Mouse (Mus musculus) kidney, embryonic 15.5 days (tissue): ENCODE measurements around the gene Ctnnd2. TPM values are rescaled to one million over a fixed set of nuclear protein-coding genes. Genes with fewer than 3 reads are reported as not detected.

Source experiments
- ATAC-seq: fragments of 200-750 bp; cut with Nextera tagmentation; replicated peaks from 2 replicates; pipeline ENCODE4 v1.8.0; 2017; ENCODE audit warnings: moderate TSS enrichment; ENCODE audit not compliant: low FRiP score
- H3K27ac ChIP-seq: fragments of 300-500 bp; sonication (generic); 2 replicates; pipeline ENCODE4 v1.5.1; 2015; ENCODE audit warnings: mild to moderate bottlenecking, inconsistent platforms
- H3K27me3 ChIP-seq: fragments of 300-500 bp; sonication (generic); 2 replicates; pipeline ENCODE4 v1.6.1; 2015; ENCODE audit warnings: inconsistent platforms
- H3K36me3 ChIP-seq: fragments of 300-500 bp; sonication (generic); 2 replicates; pipeline ENCODE4 v1.6.1; 2015; ENCODE audit warnings: inconsistent platforms
- H3K4me1 ChIP-seq: fragments of 300-500 bp; sonication (generic); 2 replicates; pipeline ENCODE4 v1.6.1; 2015; ENCODE audit warnings: inconsistent platforms
- H3K4me2 ChIP-seq: fragments of 300-500 bp; sonication (generic); 2 replicates; pipeline ENCODE4 v1.6.1; 2015; ENCODE audit warnings: moderate library complexity, mild to moderate bottlenecking, inconsistent platforms
- H3K4me3 ChIP-seq: fragments of 300-500 bp; sonication (generic); replicated peaks from 2 replicates; pipeline ENCODE4 v1.5.1; 2015; ENCODE audit warnings: mild to moderate bottlenecking, inconsistent platforms
- H3K9ac ChIP-seq: fragments of 300-500 bp; sonication (generic); 2 replicates; pipeline ENCODE4 v1.6.1; 2015; ENCODE audit warnings: mild to moderate bottlenecking, inconsistent platforms
- H3K9me3 ChIP-seq: fragments of 300-500 bp; sonication (generic); replicated peaks from 2 replicates; pipeline ENCODE4 v1.6.1; 2016; ENCODE audit warnings: inconsistent platforms
- WGBS: fragments of 180-500 bp; shearing (Covaris S2); methylation state at CpG from one replicate; pipeline ENCODE4 v1.1.7; 2015; ENCODE audit warnings: mixed read lengths; 5-methylcytosine and 5-hydroxymethylcytosine counted together
- polyA plus RNA-seq: library from polyadenylated mRNA; unstranded; fragments of >200 nt; fragmentation: Nextera tagmentation; extraction: Ambion mirVana; gene quantifications from 2 replicates; pipeline ENCODE4 v1.2.1, GENCODE M21; 2015

The Ctnnd2 gene
- polyA plus RNA-seq, 1 experiment from 2014 or later: 5.4 TPM

DNA sequence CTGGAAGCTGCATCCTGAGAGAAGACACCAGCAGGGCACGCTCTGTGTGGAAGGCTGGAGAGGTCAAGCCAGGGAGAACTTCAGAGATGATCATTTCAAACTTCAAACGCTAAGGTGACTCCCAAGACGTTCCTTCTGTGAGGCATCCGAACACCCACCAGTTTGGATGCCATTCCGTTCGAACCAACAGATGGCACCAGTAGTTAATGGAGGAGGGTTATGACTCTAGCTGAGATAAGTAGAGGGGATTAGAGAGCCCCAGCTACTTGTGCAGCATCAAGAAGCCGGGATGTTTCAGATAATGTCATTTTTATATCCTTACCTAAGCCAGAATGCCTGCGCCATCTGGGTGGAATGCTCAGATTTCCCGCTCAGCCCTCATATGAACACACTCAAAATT, 251.9 kb downstream of the Ctnnd2 start:
- H3K4me3 ChIP-seq: no peak overlapping the region
- no peak overlapping the region for H3K27ac ChIP-seq
- 67% methylated on average over 9 of the region's 9 CpGs for WGBS
- H3K9ac ChIP-seq: no peak overlapping the region
- H3K27me3 ChIP-seq: no peaks in the 10 kb centered on the region
- ATAC-seq: no peak
- H3K4me1 ChIP-seq: no peaks in the 10 kb centered on the region
- no peaks in the 10 kb centered on the region for H3K9me3 ChIP-seq
- no peak overlapping the region for H3K4me2 ChIP-seq
- no peaks in the 10 kb centered on the region for H3K36me3 ChIP-seq

DNA sequence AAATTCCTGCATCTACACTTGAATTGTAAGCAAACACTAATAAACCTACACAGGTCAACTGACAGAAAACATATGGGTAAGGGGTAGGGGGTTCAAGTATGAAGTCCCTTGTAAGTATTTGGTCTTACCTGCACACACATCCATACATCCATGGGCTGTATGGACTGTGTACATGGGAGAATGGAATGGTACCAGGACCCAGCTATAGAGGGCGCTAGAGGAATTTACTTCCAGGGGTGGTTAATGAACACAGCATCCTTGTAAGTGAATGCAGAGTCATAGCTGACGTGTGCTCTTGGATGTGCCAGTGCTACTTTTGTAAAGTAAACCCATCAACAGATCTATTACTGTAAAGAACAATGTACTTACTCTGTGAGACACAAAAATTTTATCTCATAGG, 254.9 kb downstream of the Ctnnd2 start:
- no peaks in the 10 kb centered on the region for H3K4me1 ChIP-seq
- no peak overlapping the region for H3K27ac ChIP-seq
- H3K4me3 ChIP-seq: no peak overlapping the region
- no peak overlapping the region for H3K4me2 ChIP-seq
- no peaks in the 10 kb centered on the region for H3K36me3 ChIP-seq
- no peak overlapping the region for H3K9ac ChIP-seq
- WGBS: 27% methylated on average over 2 of the region's 2 CpGs
- no peaks in the 10 kb centered on the region for H3K27me3 ChIP-seq
- H3K9me3 ChIP-seq: no peaks in the 10 kb centered on the region
- ATAC-seq: no peak

DNA sequence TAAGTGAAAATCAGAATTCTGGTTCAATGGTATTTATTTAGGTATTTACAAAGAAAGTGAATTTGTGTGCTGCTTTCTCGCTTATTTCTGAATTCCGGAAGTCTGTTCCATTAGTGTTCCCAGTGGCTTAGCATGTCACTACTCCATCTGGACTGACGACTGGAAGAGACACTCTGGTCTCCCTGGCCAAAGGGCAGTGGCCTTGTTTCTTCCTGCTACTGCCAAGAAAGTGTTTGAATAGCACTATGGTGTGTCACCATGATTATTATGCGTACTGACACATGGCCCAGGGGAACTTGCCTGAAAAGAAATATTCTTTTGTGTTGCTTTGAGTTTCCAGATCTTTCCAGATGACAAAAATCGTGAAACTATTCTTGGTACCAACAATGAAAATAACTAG, 266.7 kb downstream of the Ctnnd2 start:
- H3K4me2 ChIP-seq: no peak overlapping the region
- 79% methylated on average over 5 of the region's 5 CpGs for WGBS

DNA sequence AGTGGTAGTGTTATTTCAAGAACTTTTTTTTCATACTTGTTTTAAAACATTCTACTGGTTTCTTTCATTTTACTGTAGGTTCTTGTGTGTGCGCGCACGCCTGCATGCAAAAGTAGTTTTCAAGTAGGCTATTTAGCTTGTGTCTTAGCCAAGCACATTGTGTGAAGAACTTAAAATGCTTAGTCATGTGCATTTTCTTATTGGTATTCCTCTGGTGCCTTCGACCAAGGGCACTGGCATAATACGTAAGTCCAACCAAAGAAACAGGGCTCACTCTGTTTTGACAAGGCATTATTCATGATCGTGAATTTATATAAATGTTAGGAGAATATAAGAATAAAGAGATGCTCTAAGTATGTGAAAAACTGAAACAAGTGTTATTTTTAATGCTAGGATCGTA, 278.4 kb downstream of the Ctnnd2 start:
- Histone ChIP-seq H3K4me1 (no peaks in the 10 kb centered on the region), H3K4me2 (no peak overlapping the region), H3K27ac (no peak overlapping the region), H3K9me3 (no peaks in the 10 kb centered on the region), H3K36me3 (no peaks in the 10 kb centered on the region), H3K27me3 (no peaks in the 10 kb centered on the region), H3K9ac (no peak overlapping the region), H3K4me3 (no peak overlapping the region)
- 90% methylated on average over 7 of the region's 7 CpGs for WGBS
- ATAC-seq: no peak

More for the DNA sequence above, 266.7 kb downstream of the Ctnnd2 start:
- Histone ChIP-seq H3K27me3 (no peaks in the 10 kb centered on the region), H3K36me3 (no peaks in the 10 kb centered on the region), H3K4me3 (no peak overlapping the region), H3K9ac (no peak overlapping the region), H3K9me3 (no peaks in the 10 kb centered on the region), H3K27ac (no peak overlapping the region), H3K4me1 (no peaks in the 10 kb centered on the region)
- no peak for ATAC-seq

DNA sequence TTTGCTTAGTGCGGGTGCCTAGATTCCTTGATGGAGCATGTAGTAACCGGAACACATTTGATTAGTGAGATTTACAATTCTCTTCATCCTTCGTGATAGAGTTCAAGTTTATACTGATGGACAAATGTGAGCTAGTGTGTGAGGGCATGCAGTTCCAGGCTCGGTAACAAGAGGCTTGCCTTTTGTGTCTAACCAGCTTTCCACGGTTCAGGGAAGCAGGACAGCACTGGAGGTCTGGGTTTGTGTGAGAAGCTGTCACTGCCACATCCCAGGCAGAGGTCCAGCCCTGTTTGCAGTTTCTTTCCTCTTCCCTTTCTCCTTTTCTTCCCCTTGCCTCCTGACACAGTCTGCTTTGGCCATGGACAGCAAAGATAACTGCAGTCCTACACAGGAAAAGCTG, 279.5 kb downstream of the Ctnnd2 start:
- no peak overlapping the region for H3K4me3 ChIP-seq
- no peak overlapping the region for H3K27ac ChIP-seq
- H3K36me3 ChIP-seq: no peaks in the 10 kb centered on the region
- no peak overlapping the region for H3K4me2 ChIP-seq
- no peaks in the 10 kb centered on the region for H3K4me1 ChIP-seq
- WGBS: 44% methylated on average over 5 of the region's 5 CpGs
- no peak for ATAC-seq
- no peaks in the 10 kb centered on the region for H3K9me3 ChIP-seq
- no peaks in the 10 kb centered on the region for H3K27me3 ChIP-seq
- H3K9ac ChIP-seq: no peak overlapping the region

DNA sequence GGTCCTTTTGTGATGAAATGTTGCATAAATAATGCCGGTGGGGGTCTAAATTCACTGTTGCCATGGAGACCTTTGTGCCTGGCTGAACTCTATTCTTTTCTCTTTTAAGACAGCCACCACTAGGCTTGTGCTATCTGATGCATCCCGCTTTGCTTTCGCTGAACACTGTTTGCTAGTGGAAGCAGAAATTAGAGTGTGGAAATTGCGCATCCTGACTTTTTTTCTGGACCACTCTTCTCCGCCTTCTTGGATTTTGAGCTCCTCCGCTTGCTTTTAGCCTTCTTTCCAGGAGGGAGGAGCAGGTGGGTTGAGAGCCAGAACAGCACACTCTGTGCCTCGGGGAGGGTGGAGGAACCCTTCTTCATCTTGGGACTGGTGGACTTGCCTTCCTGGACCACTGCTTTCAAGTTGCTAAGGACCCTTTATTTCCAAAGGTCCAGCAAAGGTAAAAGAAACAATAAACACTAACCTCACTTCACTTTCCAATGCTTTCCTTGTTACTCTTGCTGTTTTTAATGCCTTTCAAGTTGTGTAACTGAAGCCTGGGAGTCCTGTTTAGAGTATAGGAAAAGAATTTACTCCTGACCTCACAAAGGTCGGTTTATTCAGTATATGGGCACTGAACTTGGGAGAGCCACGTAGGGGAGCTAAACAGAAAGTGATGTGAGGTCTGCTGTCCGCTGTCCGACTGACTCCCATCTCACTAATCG, 285.3 kb downstream of the Ctnnd2 start:
- Histone ChIP-seq H3K4me1 (peaks cover 2% of the 10 kb centered on the region; the same call in 1 of the 2 replicates), H3K36me3 (no peaks in the 10 kb centered on the region), H3K4me2 (no peak overlapping the region), H3K27ac (no peak overlapping the region), H3K9me3 (no peaks in the 10 kb centered on the region), H3K9ac (no peak overlapping the region), H3K4me3 (no peak overlapping the region), H3K27me3 (no peaks in the 10 kb centered on the region)
- WGBS: 60% methylated on average over 12 of the region's 12 CpGs
- ATAC-seq: no peak

DNA sequence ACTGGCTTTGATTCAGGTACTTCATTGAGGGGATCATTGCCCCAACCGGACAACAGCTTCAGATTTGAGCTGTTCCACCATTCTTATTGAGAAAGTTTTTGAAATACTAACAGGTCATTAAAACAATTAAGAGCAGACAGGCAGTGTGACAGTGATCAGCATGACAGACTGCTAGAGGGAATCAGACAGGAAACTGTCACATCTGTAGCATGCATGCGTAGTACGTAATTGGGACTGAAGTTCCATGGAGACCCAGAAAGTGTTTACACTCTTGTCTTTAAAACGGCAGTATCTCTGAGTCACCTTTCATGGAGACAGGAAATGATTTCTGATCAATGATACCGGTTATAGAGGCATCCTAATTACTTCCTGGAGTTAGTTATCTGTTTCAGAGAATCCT, 286.3 kb downstream of the Ctnnd2 start:
- 60% methylated on average over 5 of the region's 5 CpGs for WGBS
- no peaks in the 10 kb centered on the region for H3K9me3 ChIP-seq
- no peaks in the 10 kb centered on the region for H3K36me3 ChIP-seq
- H3K4me1 ChIP-seq: peaks cover 2% of the 10 kb centered on the region; the same call in 1 of the 2 replicates
- H3K27me3 ChIP-seq: no peaks in the 10 kb centered on the region
- H3K4me2 ChIP-seq: no peak overlapping the region
- no peak overlapping the region for H3K4me3 ChIP-seq
- no peak for ATAC-seq
- H3K27ac ChIP-seq: no peak overlapping the region
- no peak overlapping the region for H3K9ac ChIP-seq

DNA sequence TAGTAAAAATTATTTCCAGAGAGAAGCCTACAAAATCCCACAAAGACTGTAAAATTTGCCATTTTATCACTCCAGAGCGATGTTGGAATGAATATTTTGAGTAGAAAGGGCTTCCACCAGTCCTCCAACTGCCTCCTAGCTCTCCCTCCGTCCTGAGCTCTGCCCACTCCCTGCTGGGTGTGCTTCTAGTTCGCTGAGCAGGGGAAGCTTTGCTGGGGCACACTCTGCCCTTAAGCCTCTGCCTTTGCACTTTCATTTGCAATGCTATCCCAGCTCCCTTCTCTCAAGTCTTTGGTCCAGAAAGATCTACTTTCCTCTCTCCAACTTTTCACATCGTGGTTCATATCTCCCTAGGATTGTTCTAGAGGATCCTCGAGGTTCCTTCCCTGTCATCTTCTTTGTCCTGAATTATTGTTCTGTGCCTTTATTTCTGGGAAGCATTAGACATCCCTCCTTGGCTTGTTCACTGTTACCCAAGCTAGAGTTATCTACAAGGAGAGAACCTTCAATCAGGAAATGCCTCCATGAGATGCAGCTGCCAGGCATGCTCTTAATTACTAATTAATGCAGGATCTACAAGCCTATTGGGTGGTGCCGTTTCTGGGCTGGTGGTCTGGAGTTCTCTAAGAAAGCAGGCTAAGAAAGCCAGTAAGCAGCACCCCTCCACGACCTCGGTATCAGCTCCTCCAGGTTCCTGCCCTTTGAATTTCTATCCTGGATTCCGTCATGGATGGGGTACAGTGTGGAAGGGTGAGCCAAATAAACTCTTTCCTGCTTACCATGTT, 288.1 kb downstream of the Ctnnd2 start:
- 56% methylated on average over 9 of the region's 9 CpGs for WGBS

DNA sequence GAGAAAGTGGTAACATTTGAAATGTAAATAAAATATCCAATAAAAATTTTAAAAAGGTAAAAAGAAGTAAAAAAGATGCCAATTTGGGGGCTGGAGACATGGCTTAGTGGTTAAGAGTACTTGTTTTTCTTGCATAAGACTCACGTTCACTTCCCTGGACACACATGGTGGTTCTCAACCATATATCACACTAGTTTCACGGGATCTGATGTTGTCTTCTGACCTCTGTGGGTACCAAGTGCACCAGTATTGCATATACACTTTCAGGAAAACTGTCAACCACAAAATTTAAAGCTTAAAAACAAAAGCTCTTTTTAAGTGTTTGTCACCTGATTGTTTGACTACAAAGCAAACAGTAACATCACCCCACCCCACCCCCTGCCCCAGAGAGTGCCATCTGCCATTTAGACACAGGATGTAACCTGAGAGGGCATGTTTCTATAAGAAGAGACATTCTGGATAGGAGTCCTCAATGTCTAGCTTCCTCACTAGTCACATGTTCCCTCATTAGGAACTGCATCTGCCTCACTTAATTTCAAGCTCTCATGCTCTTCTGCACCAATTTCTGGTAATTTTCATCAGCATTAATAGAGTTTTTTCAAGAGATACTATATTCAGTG, 290.5 kb downstream of the Ctnnd2 start:
- peak; percentile 67 for ATAC-seq
- no peak overlapping the region for H3K4me3 ChIP-seq
- H3K27me3 ChIP-seq: no peaks in the 10 kb centered on the region
- H3K9ac ChIP-seq: no peak overlapping the region
- H3K9me3 ChIP-seq: no peaks in the 10 kb centered on the region
- H3K4me2 ChIP-seq: no peak overlapping the region
- H3K4me1 ChIP-seq: no peaks in the 10 kb centered on the region
- no peaks in the 10 kb centered on the region for H3K36me3 ChIP-seq
- H3K27ac ChIP-seq: no peak overlapping the region
- WGBS: 17% methylated on average over 2 of the region's 2 CpGs

More for the DNA sequence above, 288.1 kb downstream of the Ctnnd2 start:
- Histone ChIP-seq H3K9me3 (no peaks in the 10 kb centered on the region), H3K27me3 (no peaks in the 10 kb centered on the region), H3K4me2 (no peak overlapping the region), H3K27ac (no peak overlapping the region), H3K36me3 (no peaks in the 10 kb centered on the region), H3K4me1 (peaks cover 2% of the 10 kb centered on the region; the same call in 1 of the 2 replicates), H3K9ac (no peak overlapping the region), H3K4me3 (no peak overlapping the region)
- no peak for ATAC-seq

DNA sequence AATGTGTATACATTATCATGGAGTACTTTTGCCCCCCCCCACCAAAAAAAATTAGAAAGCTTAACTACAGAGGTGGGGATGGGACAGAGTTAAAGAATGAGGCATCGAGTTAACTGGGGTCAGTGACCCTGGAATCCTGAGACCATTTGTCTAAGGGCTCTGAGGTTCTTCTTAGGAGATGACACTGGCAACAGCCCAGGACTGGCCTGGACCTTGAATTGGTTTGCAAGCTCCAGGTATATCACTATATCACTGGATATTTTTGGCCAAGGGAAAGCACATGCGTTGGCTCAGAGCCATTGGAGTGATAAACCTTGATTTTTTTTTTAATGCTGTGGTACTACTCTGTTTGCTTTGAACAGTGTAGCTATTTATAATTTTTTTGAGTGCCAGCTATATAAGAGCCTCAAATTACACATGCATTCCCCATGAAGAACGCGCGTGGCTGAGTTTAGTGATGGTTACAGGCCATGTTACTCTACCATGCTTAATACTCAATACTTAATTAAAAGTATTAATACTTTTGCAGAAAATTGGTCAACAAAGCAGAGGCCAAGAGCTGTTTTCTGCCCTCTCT, 291.2 kb downstream of the Ctnnd2 start:
- no peak overlapping the region for H3K4me3 ChIP-seq
- no peaks in the 10 kb centered on the region for H3K27me3 ChIP-seq
- no peaks in the 10 kb centered on the region for H3K36me3 ChIP-seq
- no peak overlapping the region for H3K4me2 ChIP-seq
- WGBS: 69% methylated on average over 5 of the region's 5 CpGs
- no peak overlapping the region for H3K9ac ChIP-seq
- ATAC-seq: peak; percentile 18; the same call in 1 of the 2 replicates
- no peaks in the 10 kb centered on the region for H3K4me1 ChIP-seq
- no peak overlapping the region for H3K27ac ChIP-seq
- H3K9me3 ChIP-seq: no peaks in the 10 kb centered on the region

DNA sequence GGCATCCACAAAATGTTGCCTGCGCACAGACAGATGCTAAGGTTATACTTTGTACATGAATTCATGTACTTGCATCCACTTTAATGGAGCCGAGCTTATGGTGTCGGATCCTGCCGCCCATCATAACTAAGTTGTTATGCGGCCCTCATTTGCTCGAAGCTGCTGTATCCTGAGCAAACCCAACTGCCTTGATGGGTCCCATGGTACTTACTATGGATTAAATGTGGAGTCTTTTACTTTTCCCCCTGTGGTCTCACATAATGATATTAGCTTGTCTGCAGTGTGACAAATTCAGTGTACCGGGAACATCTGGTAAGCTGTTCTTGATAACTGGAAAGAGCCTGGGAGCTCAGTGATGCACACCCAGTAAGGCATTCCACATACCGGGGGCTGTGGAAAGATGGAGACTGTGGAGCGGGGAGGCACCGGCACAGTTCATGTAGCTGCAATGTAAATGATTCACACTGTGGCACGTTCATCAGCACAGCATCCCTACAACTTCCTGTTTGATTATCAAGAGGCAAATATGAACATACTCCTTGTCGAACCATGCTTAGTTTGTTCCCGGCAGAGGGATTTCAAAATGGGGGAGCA, 294.7 kb downstream of the Ctnnd2 start:
- H3K27me3 ChIP-seq: no peaks in the 10 kb centered on the region
- H3K9ac ChIP-seq: no peak overlapping the region
- H3K27ac ChIP-seq: no peak overlapping the region
- ATAC-seq: no peak
- no peaks in the 10 kb centered on the region for H3K36me3 ChIP-seq
- H3K4me3 ChIP-seq: no peak overlapping the region
- H3K9me3 ChIP-seq: no peaks in the 10 kb centered on the region
- 84% methylated on average over 13 of the region's 13 CpGs for WGBS
- H3K4me1 ChIP-seq: no peaks in the 10 kb centered on the region
- no peak overlapping the region for H3K4me2 ChIP-seq

DNA sequence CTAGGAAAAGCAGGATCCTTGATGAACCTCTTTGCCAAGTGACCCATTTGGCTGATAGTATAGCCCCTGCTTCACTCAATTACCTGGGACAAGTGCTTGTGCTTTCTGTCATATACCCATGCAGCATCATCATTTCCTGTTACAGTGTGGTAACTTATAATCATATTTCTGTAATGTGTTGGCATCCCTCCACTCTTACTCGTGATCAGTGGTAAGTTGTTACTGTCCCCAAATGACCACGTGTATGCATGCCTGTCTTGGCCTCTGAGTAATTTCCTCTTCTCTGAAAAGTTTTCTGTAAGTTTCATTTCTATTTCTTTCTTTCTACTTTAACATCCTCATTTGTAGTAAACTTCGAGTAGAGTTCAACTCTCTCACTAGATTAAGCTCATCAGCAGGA, 296.4 kb downstream of the Ctnnd2 start:
- WGBS: 87% methylated on average over 3 of the region's 3 CpGs
- H3K4me1 ChIP-seq: no peaks in the 10 kb centered on the region
- no peaks in the 10 kb centered on the region for H3K27me3 ChIP-seq
- no peaks in the 10 kb centered on the region for H3K36me3 ChIP-seq
- no peak overlapping the region for H3K27ac ChIP-seq
- ATAC-seq: no peak
- no peak overlapping the region for H3K4me2 ChIP-seq
- H3K9me3 ChIP-seq: no peaks in the 10 kb centered on the region
- no peak overlapping the region for H3K9ac ChIP-seq
- H3K4me3 ChIP-seq: no peak overlapping the region
